Mouse (Mus musculus) midbrain, embryonic 16.5 days (tissue): ENCODE data around the gene Ctdspl. TPM values are rescaled to one million over a fixed set of nuclear protein-coding genes. Genes with fewer than 3 reads are reported as not detected.

Experiments
- ATAC-seq: fragments of 200-750 bp; cut with Nextera tagmentation; 2 replicates; pipeline ENCODE4 v1.8.0; 2017; ENCODE audit warnings: moderate TSS enrichment
- H3K27ac ChIP-seq: fragments of 300-500 bp; sonication (generic); 2 replicates; pipeline ENCODE4 v1.5.1; 2014; ENCODE audit warnings: mild to moderate bottlenecking, low read length, mixed read lengths
- H3K27me3 ChIP-seq: fragments of 300-500 bp; sonication (generic); 2 replicates; pipeline ENCODE4 v1.6.1; 2014; ENCODE audit warnings: low read depth, low read length, mixed read lengths; ENCODE audit not compliant: control insufficient read depth, insufficient read depth
- H3K36me3 ChIP-seq: fragments of 300-500 bp; sonication (generic); 2 replicates; pipeline ENCODE4 v1.6.1; 2014; ENCODE audit warnings: mild to moderate bottlenecking, low read length, moderate library complexity, mixed read lengths; ENCODE audit not compliant: control insufficient read depth, insufficient read depth
- H3K4me1 ChIP-seq: fragments of 300-500 bp; sonication (generic); 2 replicates; pipeline ENCODE4 v1.6.1; 2014; ENCODE audit warnings: mild to moderate bottlenecking, low read length, mixed read lengths; ENCODE audit not compliant: control insufficient read depth, insufficient read depth
- H3K4me2 ChIP-seq: fragments of 300-500 bp; sonication (generic); 2 replicates; pipeline ENCODE4 v1.6.1; 2014; ENCODE audit warnings: mild to moderate bottlenecking, low read length, mixed read lengths
- H3K4me3 ChIP-seq: fragments of 300-500 bp; sonication (generic); 2 replicates; pipeline ENCODE4 v1.5.1; 2014; ENCODE audit warnings: low read depth, mild to moderate bottlenecking, low read length, moderate library complexity, mixed read lengths
- H3K9ac ChIP-seq: fragments of 300-500 bp; sonication (generic); 2 replicates; pipeline ENCODE4 v1.6.1; 2014; ENCODE audit warnings: low read depth, low read length, mixed read lengths
- H3K9me3 ChIP-seq: fragments of 300-500 bp; sonication (generic); replicated peaks from 2 replicates; pipeline ENCODE4 v1.6.1; 2014; ENCODE audit warnings: mild to moderate bottlenecking, low read length, mixed read lengths; ENCODE audit not compliant: control insufficient read depth, poor library complexity, severe bottlenecking
- WGBS: fragments of 180-500 bp; shearing (Covaris S2); extraction: QIAGEN DNeasy Blood & Tissue Kit; methylation state at CpG from one replicate; pipeline ENCODE4 v1.1.7; 2014; 5-methylcytosine and 5-hydroxymethylcytosine counted together
- microRNA-seq: library from miRNA; unstranded; fragments of <30 nt; microRNA quantifications from one replicate; pipeline ENCODE4, GENCODE M21; 2017
- polyA plus RNA-seq: library from polyadenylated mRNA; unstranded; fragments of >200 nt; fragmentation: Nextera tagmentation; extraction: Ambion mirVana; gene quantifications from 2 replicates; pipeline ENCODE4 v1.2.1, GENCODE M21; 2015

The Ctdspl gene
- polyA plus RNA-seq, 1 experiment from 2014 or later: 10.9 TPM

GRCm38 (mm10) chr9:119088148-119088801 is 162.0 kb downstream of the Ctdspl start:
- WGBS: 3% methylated on average over 24 of the region's 24 CpGs
- Histone ChIP-seq H3K9me3 (no peaks in the 10 kb centered on the region), H3K27ac (no peak overlapping the region), H3K9ac (peak overlapping the region; percentile 45; the same call in 1 of the 2 replicates), H3K36me3 (no peaks in the 10 kb centered on the region), H3K27me3 (peaks cover 6% of the 10 kb centered on the region), H3K4me1 (peaks cover 15% of the 10 kb centered on the region; the same call in 1 of the 2 replicates), H3K4me3 (peak overlapping the region; percentile 28), H3K4me2 (peak overlapping the region; percentile 55)
- 0 out of 2 replicates have a peak, but pooled peaks have one; percentile 25 for ATAC-seq

DNA sequence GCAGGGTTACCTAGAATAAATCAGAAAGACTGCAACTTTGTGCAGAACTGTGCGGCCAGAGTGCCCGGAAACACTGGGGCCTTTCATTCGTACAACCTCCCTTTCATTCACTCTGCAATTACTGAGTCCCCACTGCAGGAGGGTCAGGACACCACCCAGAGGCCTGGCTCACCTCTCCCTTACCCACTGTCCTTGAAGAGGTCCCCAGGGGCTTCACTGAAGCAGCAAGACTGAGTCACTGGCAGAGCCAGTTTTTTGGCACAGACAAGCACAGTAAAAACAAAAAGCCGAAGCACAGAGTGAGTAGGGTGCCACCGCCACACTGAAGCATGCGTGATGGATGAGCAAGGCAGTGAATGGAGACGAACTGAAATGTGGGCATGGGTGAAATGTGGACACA is 163.2 kb downstream of the Ctdspl start:
- no peak for ATAC-seq
- Histone ChIP-seq H3K4me1 (peaks cover 15% of the 10 kb centered on the region; the same call in 1 of the 2 replicates), H3K27me3 (peaks cover 7% of the 10 kb centered on the region)

GRCm38 (mm10) chr9:119090462-119090861 is 164.2 kb downstream of the Ctdspl start:
- no peak for ATAC-seq
- 93% methylated on average over 5 of the region's 5 CpGs for WGBS
- Histone ChIP-seq H3K4me1 (peaks cover 15% of the 10 kb centered on the region; the same call in 1 of the 2 replicates), H3K9me3 (no peaks in the 10 kb centered on the region), H3K27ac (no peak overlapping the region), H3K4me2 (no peak overlapping the region), H3K27me3 (peaks cover 9% of the 10 kb centered on the region), H3K36me3 (no peaks in the 10 kb centered on the region), H3K9ac (no peak overlapping the region), H3K4me3 (no peak overlapping the region)

More for the DNA sequence above, 163.2 kb downstream of the Ctdspl start:
- H3K27ac ChIP-seq: no peak overlapping the region
- no peak overlapping the region for H3K9ac ChIP-seq
- H3K4me3 ChIP-seq: no peak overlapping the region
- no peak overlapping the region for H3K4me2 ChIP-seq
- H3K36me3 ChIP-seq: no peaks in the 10 kb centered on the region
- WGBS: 57% methylated on average over 7 of the region's 7 CpGs
- H3K9me3 ChIP-seq: no peaks in the 10 kb centered on the region

DNA sequence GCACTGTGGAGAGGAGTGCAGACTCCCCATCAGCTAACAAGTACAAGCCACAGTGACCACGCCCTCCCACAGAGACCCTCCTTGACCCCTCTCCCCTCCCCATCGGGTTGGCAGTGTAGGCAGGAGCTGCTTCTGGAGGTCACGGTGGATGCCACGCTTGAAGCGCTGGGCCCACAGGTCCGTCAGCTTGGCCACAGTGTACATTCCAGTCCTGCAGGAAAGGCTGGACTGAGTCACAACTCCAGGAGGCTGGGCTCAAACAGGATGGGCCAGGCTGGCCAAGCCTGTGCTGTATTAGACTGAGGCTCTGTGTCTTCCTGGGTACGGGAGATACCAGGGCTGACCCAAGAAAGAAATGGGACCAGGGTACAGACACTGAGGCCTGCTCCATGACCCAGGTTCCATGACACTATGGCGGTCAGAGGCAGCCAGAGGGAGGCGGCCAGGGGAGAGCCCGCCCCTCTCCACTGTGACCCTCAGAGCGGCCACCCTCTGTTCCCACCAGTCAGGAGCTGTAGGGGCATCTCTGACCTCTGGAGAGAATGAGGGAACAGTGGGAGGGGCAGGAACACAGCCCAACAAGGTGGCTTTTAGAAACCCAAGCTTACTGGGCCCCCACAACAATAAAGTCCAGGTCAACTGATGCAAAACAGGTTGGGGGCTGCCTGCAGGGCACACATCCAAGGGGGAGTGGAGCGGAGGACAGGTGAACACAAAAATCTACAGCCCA is 165.5 kb downstream of the Ctdspl start:
- WGBS: 71% methylated on average over 12 of the region's 12 CpGs
- H3K36me3 ChIP-seq: no peaks in the 10 kb centered on the region
- peak overlapping the region; percentile 64 for H3K4me2 ChIP-seq
- H3K27me3 ChIP-seq: peaks cover 9% of the 10 kb centered on the region
- 0 out of 2 replicates have a peak, but pooled peaks have one; percentile 3 for ATAC-seq
- no peak overlapping the region for H3K27ac ChIP-seq
- no peaks in the 10 kb centered on the region for H3K9me3 ChIP-seq
- peak overlapping the region; percentile 62 for H3K9ac ChIP-seq
- H3K4me1 ChIP-seq: peaks cover 15% of the 10 kb centered on the region; the same call in 1 of the 2 replicates
- H3K4me3 ChIP-seq: peak overlapping the region; percentile 50

- Histone ChIP-seq H3K9ac (peak overlapping the region; percentile 62), H3K27ac (no peak overlapping the region), H3K27me3 (peaks cover 9% of the 10 kb centered on the region), H3K9me3 (no peaks in the 10 kb centered on the region), H3K4me3 (peak overlapping the region; percentile 50), H3K4me1 (peaks cover 15% of the 10 kb centered on the region; the same call in 1 of the 2 replicates), H3K36me3 (no peaks in the 10 kb centered on the region), H3K4me2 (peak overlapping the region; percentile 64)
- no peak for ATAC-seq
- 2% methylated on average over 45 of the region's 45 CpGs for WGBS
These were observed 166.5 kb downstream of the Ctdspl start for GRCm38 (mm10) chr9:119092473-119093418.

Small RNA genes lying within 50 kb of the gene (microRNA-seq; reads per million reads assigned to microRNA genes)
- gene Mir26a-1: 7.1 reads per million, percentile 28 among the genes with 10 or more reads in this experiment

Other genes with a start within 250 kb of the Ctdspl start
- 2.9 and 3.7 TPM in 2 replicates for gene Vill, start 126.3 kb downstream of the Ctdspl start, polyA plus RNA-seq
- gene Plcd1, start 167.0 kb downstream of the Ctdspl start, polyA plus RNA-seq: 15.9 and 16.9 TPM in 2 replicates
- gene Dlec1, start 176.0 kb downstream of the Ctdspl start, polyA plus RNA-seq: 1.5 and 1.9 TPM in 2 replicates
- gene Acaa1b, start 230.6 kb downstream of the Ctdspl start, polyA plus RNA-seq: 2.8 and 4.5 TPM in 2 replicates
- not detected in 2 replicates for gene Gm47289, start 232.7 kb downstream of the Ctdspl start, polyA plus RNA-seq